Mouse (Mus musculus) myocyte (in vitro differentiated cells): ENCODE data around the gene Zkscan8. TPM values are rescaled to one million over a fixed set of nuclear protein-coding genes. Genes with fewer than 3 reads are reported as not detected.
"Not testable (repeated sequence)": the region's sequence is repeated elsewhere in the genome, so short reads cannot be mapped to it uniquely, and the experiment has no call there.

Source experiments
- H3K27me3 ChIP-seq: one replicate; pipeline ENCODE4 v1.6.1; 2011; ENCODE audit not compliant: control insufficient read depth, insufficient read depth, insufficient read length
- H3K36me3 ChIP-seq: one replicate; pipeline ENCODE4 v1.6.1; 2011; ENCODE audit not compliant: control insufficient read depth, insufficient read depth
- H3K4me2 ChIP-seq: one replicate; pipeline ENCODE4 v1.6.1; 2011; ENCODE audit warnings: low read depth, control low read depth
- H3K4me3 ChIP-seq: one replicate; pipeline ENCODE4 v1.5.1; 2011; ENCODE audit warnings: mild to moderate bottlenecking, control low read depth, moderate library complexity
- H3K79me2 ChIP-seq: one replicate; pipeline ENCODE4 v1.6.1; 2011; ENCODE audit not compliant: control insufficient read depth, insufficient read depth
- H3ac ChIP-seq: one replicate; pipeline ENCODE4 v1.6.1; 2011; ENCODE audit not compliant: control insufficient read depth, insufficient read length
- CEBPB ChIP-seq: IDR thresholded peaks from 2 replicates; pipeline ENCODE4 v1.6.1; 2011; ENCODE audit warnings: mild to moderate bottlenecking, moderate library complexity; ENCODE audit not compliant: poor library complexity, insufficient read depth, severe bottlenecking
- E2F4 ChIP-seq: IDR thresholded peaks from one replicate; pipeline ENCODE4 v1.6.1; 2011; ENCODE audit warnings: mild to moderate bottlenecking, control low read depth, moderate library complexity; ENCODE audit not compliant: insufficient read depth
- MAX ChIP-seq: IDR thresholded peaks from one replicate; pipeline ENCODE4 v1.6.1; 2011; ENCODE audit warnings: low read depth, mild to moderate bottlenecking, control low read depth
- MYOD1 ChIP-seq, 3 experiments: IDR thresholded peaks; one replicate each; pipeline ENCODE4 v1.6.1; 2011; ENCODE audit warnings: control low read depth in 2 of 3, low read depth in 2 of 3, mild to moderate bottlenecking in 2 of 3, moderate library complexity in 1 of 3; ENCODE audit not compliant: insufficient read length in 2 of 3, control insufficient read depth in 1 of 3
- MYOG ChIP-seq, 3 experiments: IDR thresholded peaks; one replicate each; pipeline ENCODE4 v1.6.1; 2011; ENCODE audit warnings: control low read depth in 2 of 3, low read depth in 2 of 3, mild to moderate bottlenecking in 2 of 3; ENCODE audit not compliant: insufficient read length in 2 of 3, control insufficient read depth in 1 of 3, insufficient read depth in 1 of 3
- POLR2A ChIP-seq: IDR thresholded peaks from one replicate; pipeline ENCODE4 v1.6.1; 2011; ENCODE audit warnings: low read depth, mild to moderate bottlenecking, control low read depth, moderate library complexity; ENCODE audit not compliant: insufficient read length
- POLR2AphosphoS2 ChIP-seq: IDR thresholded peaks from one replicate; pipeline ENCODE4 v1.6.1; 2011; ENCODE audit warnings: low read depth, control low read depth; ENCODE audit not compliant: insufficient read length
- REST ChIP-seq: IDR thresholded peaks from one replicate; pipeline ENCODE4 v1.6.1; 2011; ENCODE audit warnings: mild to moderate bottlenecking, control low read depth, moderate library complexity; ENCODE audit not compliant: insufficient read depth, insufficient read length
- SRF ChIP-seq: IDR thresholded peaks from one replicate; pipeline ENCODE4 v1.6.1; 2011; ENCODE audit warnings: low read depth; ENCODE audit not compliant: control insufficient read depth, insufficient read length
- TCF12 ChIP-seq: IDR thresholded peaks from one replicate; pipeline ENCODE4 v1.6.1; 2011; ENCODE audit warnings: mild to moderate bottlenecking, control low read depth; ENCODE audit not compliant: poor library complexity, insufficient read depth, severe bottlenecking
- TCF3 ChIP-seq: IDR thresholded peaks from one replicate; pipeline ENCODE4 v1.6.1; 2011; ENCODE audit warnings: low read depth, control low read depth; ENCODE audit not compliant: insufficient read length
- USF1 ChIP-seq: IDR thresholded peaks from one replicate; pipeline ENCODE4 v1.6.1; 2011; ENCODE audit warnings: low read depth, mild to moderate bottlenecking, control low read depth, moderate library complexity
- polyA plus RNA-seq: library from polyadenylated mRNA; unstranded; fragments of >200 nt; fragmentation: generic; extraction: Trizol; gene quantifications from one replicate; pipeline ENCODE4 v1.2.1, GENCODE M21; 2012; ENCODE audit warnings: missing spikeins

Zkscan8 gene
- polyA plus RNA-seq, 1 experiment, result 1.9 TPM

GRCm38 (mm10) chr13:21492847-21493246, 38.1 kb downstream of the Zkscan8 start:
- no peak overlapping the region for H3K4me3 ChIP-seq
- TF ChIP-seq CEBPB, result 0 out of 2 replicates have a peak, but pooled peaks have one; percentile 9
- no peak for TF ChIP-seq REST
- no peak for TF ChIP-seq MAX
- no peak overlapping the region for H3K4me2 ChIP-seq
- H3K36me3 ChIP-seq, result no peaks in the 10 kb centered on the region
- no peak overlapping the region for H3ac ChIP-seq
- no peaks in the 10 kb centered on the region for H3K27me3 ChIP-seq
- no peaks in the 10 kb centered on the region for H3K79me2 ChIP-seq

GRCm38 (mm10) chr13:21486881-21487280, 44.0 kb downstream of the Zkscan8 start:
- Histone ChIP-seq H3K27me3 (no peaks in the 10 kb centered on the region), H3K79me2 (no peaks in the 10 kb centered on the region), H3K4me2 (no peak overlapping the region), H3K36me3 (no peaks in the 10 kb centered on the region), H3ac (no peak overlapping the region), H3K4me3 (no peak overlapping the region)
- TF ChIP-seq USF1 (no peak), MYOG (IDR thresholded peaks at IDR 0.05; ENCODE audit: control insufficient read depth in 1 of 3, insufficient read depth in 1 of 3, insufficient read length in 2 of 3, low read depth in 2 of 3) (no peak), REST (no peak), TCF12 (no peak), MYOD1 (IDR thresholded peaks at IDR 0.05; ENCODE audit: control insufficient read depth in 1 of 3, insufficient read length in 2 of 3, low read depth in 2 of 3) (no peak), TCF3 (no peak), E2F4 (no peak), SRF (no peak), MAX (no peak), POLR2A (no peak), POLR2AphosphoS2 (no peak), CEBPB (no peak)

DNA sequence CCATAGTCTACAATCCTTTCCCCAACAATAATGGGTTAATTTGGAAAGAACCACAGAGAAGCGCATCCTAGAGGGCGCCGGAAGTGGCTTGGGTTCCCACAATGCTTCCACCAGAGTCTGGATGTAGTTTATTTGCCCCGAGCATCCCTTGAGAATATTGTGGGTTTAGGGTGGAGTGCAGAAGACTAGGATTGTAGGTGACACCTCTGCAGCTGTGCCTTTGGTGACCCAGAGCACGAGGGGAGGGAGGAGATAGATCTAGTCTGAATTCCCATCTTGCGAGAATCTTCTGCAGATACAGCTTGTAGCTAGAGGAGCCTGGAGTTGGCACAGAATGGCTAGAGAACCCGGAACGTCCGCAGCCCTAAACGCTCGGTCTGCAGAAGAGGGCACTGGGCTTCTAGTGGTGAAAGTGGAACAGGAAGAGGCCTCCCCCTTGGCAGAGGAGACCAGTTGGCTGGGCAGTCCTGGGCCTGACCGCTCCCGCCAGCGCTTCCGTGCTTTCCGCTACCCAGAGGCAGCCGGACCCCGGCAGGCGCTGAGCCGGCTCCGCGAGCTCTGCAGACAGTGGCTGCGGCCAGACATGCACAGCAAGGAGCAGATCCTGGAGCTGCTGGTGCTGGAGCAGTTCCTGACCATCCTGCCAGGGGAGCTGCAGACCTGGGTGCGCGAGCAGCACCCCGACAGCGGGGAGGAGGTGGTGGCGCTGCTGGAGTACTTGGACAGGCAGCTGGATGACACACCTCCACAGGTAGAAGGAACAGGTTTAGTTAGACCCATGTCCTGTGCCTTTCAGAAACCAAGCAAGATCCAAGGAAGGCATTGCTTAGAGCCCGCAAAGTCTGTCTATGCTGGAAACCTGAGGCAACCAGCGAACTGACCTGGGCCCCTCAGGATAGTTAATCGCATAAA, 51.9 kb downstream of the Zkscan8 start, which contains the start of the genes Zkscan4 and Gm10065:
TSS of gene Zkscan4 (plus strand) at position 149 of the 912 bp plus-strand sequence.
TSS of gene Gm10065 (minus strand) at position 683 of the 912 bp plus-strand sequence.
- not testable (repeated sequence) for H3K4me2 ChIP-seq, H3K27me3 ChIP-seq, H3ac ChIP-seq, H3K4me3 ChIP-seq, H3K79me2 ChIP-seq, H3K36me3 ChIP-seq

DNA sequence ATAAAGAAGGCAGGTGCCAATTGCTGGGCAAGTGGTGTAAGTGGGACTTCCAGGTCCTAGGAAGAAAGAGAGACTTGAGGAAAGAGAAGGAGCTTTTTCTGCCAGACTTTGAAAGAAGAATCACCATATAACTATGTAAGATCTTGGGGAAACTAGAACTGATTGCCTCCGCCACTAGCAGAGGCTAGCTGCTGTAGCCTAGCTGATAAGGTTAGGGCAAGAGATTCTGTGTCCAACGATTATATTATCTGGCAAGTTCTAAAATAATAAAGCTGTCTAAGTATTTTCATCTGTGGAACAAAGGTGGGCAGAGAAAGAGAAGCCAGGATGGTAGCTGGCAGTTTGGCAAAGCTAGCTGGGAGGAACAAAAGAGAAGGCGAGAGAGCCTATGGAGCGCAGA, 58.5 kb downstream of the Zkscan8 start:
- no peak for TF ChIP-seq E2F4
- no peak for TF ChIP-seq CEBPB
- no peak for TF ChIP-seq TCF3
- TF ChIP-seq MYOG (IDR thresholded peaks at IDR 0.05; ENCODE audit: control insufficient read depth in 1 of 3, insufficient read depth in 1 of 3, insufficient read length in 2 of 3, low read depth in 2 of 3), result no peak
- no peak for TF ChIP-seq MAX
- no peak for TF ChIP-seq TCF12
- no peak for TF ChIP-seq USF1
- no peak for TF ChIP-seq POLR2AphosphoS2
- no peak for TF ChIP-seq POLR2A
- no peak for TF ChIP-seq SRF
- no peak for TF ChIP-seq MYOD1 (IDR thresholded peaks at IDR 0.05; ENCODE audit: control insufficient read depth in 1 of 3, insufficient read length in 2 of 3, low read depth in 2 of 3)
- TF ChIP-seq REST, result no peak
- H3K79me2 ChIP-seq, result no peaks in the 10 kb centered on the region
- peaks cover 8% of the 10 kb centered on the region for H3K27me3 ChIP-seq
- H3K4me3 ChIP-seq, result no peak overlapping the region
- no peak overlapping the region for H3ac ChIP-seq
- no peak overlapping the region for H3K4me2 ChIP-seq
- H3K36me3 ChIP-seq, result no peaks in the 10 kb centered on the region

GRCm38 (mm10) chr13:21469097-21469496, 61.8 kb downstream of the Zkscan8 start:
- Histone ChIP-seq H3ac (no peak overlapping the region), H3K4me2 (no peak overlapping the region), H3K4me3 (no peak overlapping the region), H3K27me3 (peaks cover 8% of the 10 kb centered on the region), H3K36me3 (no peaks in the 10 kb centered on the region), H3K79me2 (no peaks in the 10 kb centered on the region)
- no peak for TF ChIP-seq USF1
- TF ChIP-seq REST, result no peak
- TF ChIP-seq MYOD1 (IDR thresholded peaks at IDR 0.05; ENCODE audit: control insufficient read depth in 1 of 3, insufficient read length in 2 of 3, low read depth in 2 of 3), result no peak
- TF ChIP-seq POLR2A, result no peak
- TF ChIP-seq MYOG (IDR thresholded peaks at IDR 0.05; ENCODE audit: control insufficient read depth in 1 of 3, insufficient read depth in 1 of 3, insufficient read length in 2 of 3, low read depth in 2 of 3), result no peak
- TF ChIP-seq TCF12, result no peak
- no peak for TF ChIP-seq POLR2AphosphoS2
- no peak for TF ChIP-seq MAX
- no peak for TF ChIP-seq E2F4
- no peak for TF ChIP-seq TCF3
- no peak for TF ChIP-seq CEBPB
- no peak for TF ChIP-seq SRF
